Mouse (Mus musculus): ENCODE results near the gene 4930455H04Rik.

DNA sequence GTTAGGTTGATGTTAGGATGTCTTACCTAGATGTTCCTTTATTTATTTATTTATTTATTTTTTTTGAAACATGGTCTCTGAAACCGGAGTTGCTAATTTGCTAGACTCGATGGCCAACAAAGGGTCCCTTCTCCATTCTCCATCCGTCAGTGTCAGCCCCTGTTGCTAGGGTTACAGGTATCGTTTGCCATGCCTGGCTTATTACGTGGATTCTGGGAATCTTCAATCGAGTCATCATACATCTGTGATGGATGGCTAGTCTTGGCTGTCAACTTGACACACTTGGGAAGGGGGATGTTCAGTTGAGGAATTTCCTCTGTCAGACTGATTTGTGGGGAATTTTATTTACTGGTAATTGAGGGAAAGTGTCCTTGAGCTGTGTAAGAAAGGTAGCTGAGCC lies 25.3 kb upstream of the 4930455H04Rik start:
- TF ChIP-seq CTCF (IDR thresholded peaks at IDR 0.05; ENCODE audit: low read depth, low read length) (no peak), POLR2A (IDR thresholded peaks at IDR 0.05; ENCODE audit: extremely low read depth, insufficient read depth, low read length) (no peak)

Data from liver, adult 2 months (tissue).